Mouse (Mus musculus): ENCODE data around the gene Nav1. TPM values are rescaled to one million over a fixed set of nuclear protein-coding genes. Genes with fewer than 3 reads are reported as not detected.
A peak's percentile ranks its signal among the peaks of the same experiment; 100 is the strongest.

Gene Nav1
- total RNA-seq, 2 experiments from 2014 or later, result 6.2 to 44.1 TPM

GRCm38 (mm10) chr1:135460521-135460920 is 146.6 kb downstream of the Nav1 start:
- no peak for ATAC-seq (ENCODE audit: poor library complexity, severe bottlenecking)

DNA sequence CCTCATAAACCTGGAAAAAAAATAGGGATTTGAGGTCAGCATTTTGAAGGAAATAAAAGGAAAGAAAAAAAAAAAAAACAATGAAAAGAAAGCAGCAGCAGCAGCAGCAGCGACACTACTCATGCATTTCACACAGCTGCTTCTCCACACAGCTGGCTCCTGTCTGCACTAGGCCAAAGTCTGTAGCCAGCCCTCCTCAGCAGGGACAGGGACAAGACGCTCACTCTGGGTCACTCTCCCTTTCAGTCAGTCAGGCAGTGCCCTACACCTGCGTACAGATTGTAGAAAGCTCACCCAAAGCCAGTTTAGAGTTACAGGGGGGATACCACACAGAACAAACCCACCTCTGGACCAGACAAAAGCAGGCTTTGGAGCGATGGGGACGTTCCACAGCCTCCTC is 149.2 kb downstream of the Nav1 start:
- ATAC-seq (ENCODE audit: poor library complexity, severe bottlenecking), result no peak

DNA sequence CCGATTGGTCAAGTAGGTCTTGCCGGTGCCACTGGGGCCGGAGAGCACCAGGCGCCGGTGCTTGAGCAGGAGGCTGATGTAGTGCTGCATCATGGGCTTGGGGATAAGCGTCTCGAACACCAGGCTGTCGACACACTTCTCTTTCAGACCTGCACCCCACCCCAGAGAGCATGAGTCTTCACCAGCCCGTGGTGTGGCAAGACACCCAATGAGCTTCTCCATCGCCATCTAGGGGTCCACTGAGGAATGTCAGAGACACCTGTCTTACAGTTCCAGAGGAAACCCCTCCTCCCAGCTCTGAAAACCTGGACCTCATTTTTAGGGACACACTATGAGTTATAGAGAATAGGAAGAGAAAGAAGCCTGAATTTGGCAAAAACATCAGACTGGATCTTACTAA is 154.8 kb downstream of the Nav1 start:
- ATAC-seq (ENCODE audit: poor library complexity, severe bottlenecking), result peak; percentile 64

- ATAC-seq (ENCODE audit: poor library complexity, severe bottlenecking), result no peak
Measured at GRCm38 (mm10) chr1:135451419-135451818, 155.7 kb downstream of the Nav1 start.

- no peak for ATAC-seq (ENCODE audit: poor library complexity, severe bottlenecking)
Measured at GRCm38 (mm10) chr1:135449876-135450275, 157.2 kb downstream of the Nav1 start.

DNA sequence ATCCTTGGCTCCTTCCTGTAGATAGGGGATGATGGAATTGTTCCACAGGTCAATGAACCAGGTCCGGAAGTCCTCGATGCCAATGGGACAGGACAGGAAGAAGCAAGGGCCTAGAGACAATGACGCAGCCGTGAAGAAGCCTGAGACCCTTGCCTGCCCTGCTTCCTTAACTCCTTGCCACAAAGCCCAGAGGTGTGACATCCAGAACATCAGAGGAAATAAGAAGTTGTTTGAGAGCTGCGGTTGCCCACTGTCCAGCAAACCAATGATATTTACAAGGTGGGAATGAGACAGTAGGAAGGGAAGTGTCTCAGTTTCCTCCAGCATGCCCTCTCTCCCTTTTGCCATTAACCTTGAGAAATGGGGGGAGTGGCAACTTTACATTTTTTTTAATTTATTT is 158.2 kb downstream of the Nav1 start:
- no peak for ATAC-seq (ENCODE audit: poor library complexity, severe bottlenecking)

GRCm38 (mm10) chr1:135443506-135443905 is 163.6 kb downstream of the Nav1 start:
- ATAC-seq (ENCODE audit: poor library complexity, severe bottlenecking), result no peak

- ATAC-seq (ENCODE audit: poor library complexity, severe bottlenecking), result no peak
Measured at GRCm38 (mm10) chr1:135441861-135442260, 165.2 kb downstream of the Nav1 start.

DNA sequence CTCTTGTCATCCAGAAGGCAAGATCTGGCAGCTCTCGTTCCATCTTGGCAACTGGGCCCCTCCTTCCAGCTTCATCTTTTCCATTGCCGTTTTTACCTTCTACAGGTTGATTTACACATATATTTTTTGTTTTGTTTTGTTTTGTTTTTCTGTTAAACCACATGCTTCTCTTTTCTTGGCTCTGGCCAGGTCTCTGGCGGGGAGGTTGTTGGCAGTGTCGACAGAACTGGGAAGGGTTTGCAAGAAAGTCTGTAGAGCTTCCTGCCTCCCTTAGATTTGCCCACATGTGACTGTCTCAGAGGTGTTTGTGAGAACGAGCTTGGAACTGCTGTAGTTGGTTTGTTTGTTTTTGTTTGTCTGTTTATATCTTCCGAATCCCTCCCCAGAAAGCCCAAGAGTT is 166.1 kb downstream of the Nav1 start:
- ATAC-seq (ENCODE audit: poor library complexity, severe bottlenecking), result no peak

- no peak for ATAC-seq (ENCODE audit: poor library complexity, severe bottlenecking)
Measured at GRCm38 (mm10) chr1:135438801-135439200, 168.3 kb downstream of the Nav1 start.

DNA sequence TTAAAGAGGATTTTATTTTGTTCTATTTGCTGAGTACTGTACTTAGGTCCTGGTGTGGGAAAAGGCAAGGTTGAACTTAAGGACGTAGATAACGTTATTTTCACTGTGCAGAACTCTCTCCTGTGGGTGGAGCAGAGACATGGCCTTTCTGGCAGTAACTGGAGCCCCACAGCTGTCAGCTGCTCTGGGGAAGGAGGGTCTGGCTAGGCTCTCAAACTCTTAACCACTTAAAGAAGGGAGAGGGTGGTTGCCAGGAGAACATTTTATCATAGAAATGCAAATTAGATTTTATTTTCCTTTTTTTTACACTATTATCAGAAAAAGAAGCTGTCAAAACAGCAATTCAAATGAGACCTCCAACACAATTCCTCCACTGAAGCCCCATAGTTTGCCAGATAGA is 171.3 kb downstream of the Nav1 start:
- no peak for ATAC-seq (ENCODE audit: poor library complexity, severe bottlenecking)

- ATAC-seq (ENCODE audit: poor library complexity, severe bottlenecking), result no peak
Measured at GRCm38 (mm10) chr1:135430669-135431017, 176.5 kb downstream of the Nav1 start.

DNA sequence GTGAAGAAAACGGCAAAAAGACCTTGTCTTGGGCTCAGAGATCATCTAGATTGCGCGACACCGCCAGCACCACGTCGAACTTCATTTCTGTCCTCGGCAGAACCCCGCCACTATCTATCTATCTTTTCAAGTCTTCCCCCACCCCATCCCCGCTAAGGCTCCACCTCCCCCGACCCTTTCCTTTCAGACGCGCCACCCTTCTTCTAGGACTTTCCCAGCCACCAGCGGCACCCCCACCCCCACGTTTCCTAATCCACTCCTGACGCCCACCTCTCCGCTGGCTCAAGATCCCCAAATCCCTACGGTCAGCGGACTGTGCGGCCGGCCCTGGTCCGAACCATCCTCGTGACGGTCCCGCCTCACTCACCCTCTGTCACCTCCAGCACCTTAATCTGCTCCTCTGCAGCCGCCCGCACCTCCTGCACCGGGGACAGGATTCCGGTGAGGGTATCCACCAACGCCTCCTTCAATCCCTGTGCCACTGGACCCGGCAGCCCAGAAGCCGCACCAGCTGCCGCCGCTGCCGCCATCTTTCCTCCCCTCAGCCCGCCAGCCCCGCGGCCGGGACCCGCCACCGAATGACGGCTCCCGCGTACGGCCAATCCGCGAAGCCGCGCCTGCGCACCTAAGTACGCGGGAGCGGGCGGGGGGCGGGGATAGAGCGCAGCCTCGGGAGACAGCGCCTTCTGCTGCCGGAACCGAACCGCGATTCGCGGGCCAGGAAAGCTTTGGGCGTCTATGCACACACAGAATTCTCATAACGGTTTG is 177.0 kb downstream of the Nav1 start, which contains the start of gene Ipo9:
Gene Ipo9, minus strand, starts transcription at position 599 of the 768 bp plus-strand sequence.
- ATAC-seq (ENCODE audit: poor library complexity, severe bottlenecking), result peak; percentile 94

DNA sequence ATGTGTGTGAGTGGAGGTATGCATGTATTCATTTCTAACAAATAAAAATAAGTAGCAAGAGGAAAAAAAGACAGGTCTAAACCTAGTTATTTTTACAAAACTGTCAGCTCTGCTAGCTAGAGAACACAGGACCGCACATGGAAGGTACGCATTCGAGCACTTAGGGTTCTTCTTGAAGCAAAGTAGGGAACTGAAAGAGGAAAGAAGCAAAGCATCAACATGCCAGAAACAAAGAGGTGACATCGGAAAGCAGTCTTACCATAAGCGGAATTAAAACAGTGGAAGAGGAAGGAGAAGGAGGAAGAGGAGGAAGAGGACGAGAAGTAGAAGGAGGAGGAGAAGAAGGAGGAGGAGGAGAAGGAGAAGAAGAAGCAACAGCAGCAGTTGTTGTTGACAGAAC is 179.7 kb downstream of the Nav1 start:
- ATAC-seq (ENCODE audit: poor library complexity, severe bottlenecking), result no peak

DNA sequence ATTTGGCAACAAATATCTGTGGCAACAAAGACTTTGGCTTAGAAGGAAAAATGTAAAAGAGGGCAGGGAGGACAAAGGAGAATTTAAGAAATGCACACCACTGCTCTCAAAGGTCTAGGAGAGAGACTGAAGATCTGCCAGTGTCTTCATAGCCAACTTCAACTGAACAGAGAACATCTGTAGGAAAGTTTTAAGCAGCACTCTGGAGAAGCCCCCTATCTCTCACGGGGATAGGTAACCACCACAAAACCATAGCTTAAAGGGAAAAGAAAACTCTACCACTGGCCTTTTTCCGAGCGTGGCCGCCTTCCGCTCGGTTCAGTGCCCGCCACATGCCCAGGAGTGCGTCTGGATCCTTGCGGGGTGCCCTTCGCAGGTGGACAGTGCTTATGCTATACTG is 180.4 kb downstream of the Nav1 start:
- no peak for ATAC-seq (ENCODE audit: poor library complexity, severe bottlenecking)

- ATAC-seq (ENCODE audit: poor library complexity, severe bottlenecking), result no peak
Measured at GRCm38 (mm10) chr1:135422772-135423171, 184.3 kb downstream of the Nav1 start.

DNA sequence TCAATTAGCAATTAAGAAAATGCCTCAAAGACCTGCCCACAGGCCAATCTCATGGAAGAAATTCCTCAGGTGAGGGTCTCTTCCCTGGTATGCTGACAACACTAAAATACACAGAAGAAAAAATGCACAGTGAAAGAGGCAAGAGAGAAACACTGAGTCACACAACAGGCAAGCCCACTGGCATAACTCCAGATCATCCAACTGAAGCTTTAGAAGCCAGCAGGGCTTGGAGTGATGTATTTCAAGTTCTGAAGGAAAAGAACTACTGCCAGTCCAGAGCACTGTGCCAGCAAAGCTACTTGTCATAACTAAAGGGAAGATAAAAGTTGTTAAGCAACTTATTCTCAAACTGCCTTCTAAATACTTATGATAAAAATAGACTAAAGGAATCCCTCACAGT is 193.1 kb downstream of the Nav1 start:
- no peak for ATAC-seq (ENCODE audit: poor library complexity, severe bottlenecking)

DNA sequence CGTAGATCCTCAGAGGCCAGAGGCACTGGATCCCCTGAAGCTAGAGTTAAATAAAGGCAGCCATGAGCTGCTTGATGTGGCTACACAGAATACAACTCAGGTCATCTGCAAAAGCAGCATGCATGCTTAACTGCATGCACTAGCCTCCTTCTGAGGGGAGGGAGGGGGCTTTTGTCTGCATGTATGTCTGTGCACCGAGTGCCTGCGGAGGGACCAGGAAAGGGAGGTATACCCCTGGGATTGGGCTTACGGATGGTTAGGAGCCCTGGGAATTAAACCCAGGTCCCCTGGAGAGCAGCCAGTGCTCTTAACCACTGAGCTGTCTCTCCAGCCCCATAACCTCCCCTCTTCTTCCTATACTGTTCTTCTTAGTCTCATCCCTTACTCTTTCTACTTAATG is 195.0 kb downstream of the Nav1 start:
- no peak for ATAC-seq (ENCODE audit: poor library complexity, severe bottlenecking)

GRCm38 (mm10) chr1:135410967-135411366 is 196.1 kb downstream of the Nav1 start:
- ATAC-seq (ENCODE audit: poor library complexity, severe bottlenecking), result peak; percentile 98

GRCm38 (mm10) chr1:135408973-135409372 is 198.1 kb downstream of the Nav1 start:
- no peak for ATAC-seq (ENCODE audit: poor library complexity, severe bottlenecking)

DNA sequence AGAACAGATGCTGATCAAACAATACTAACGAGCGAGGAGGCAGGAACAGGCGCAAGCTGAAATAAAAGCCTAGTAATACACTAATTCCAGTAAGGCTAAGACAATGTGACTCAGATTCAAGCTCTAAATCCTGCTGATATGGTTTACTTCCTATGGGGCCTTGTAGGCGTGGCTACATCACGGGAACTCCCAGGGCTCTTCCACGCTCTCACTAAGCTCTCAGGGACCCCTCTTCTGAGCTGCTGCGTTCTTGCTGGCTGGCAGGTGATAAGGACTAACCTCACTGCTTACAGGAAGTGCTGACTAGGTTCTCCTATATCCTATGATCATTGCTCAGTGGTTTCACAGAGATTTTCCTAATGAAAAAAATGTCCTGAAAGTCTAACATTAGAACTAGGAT is 201.7 kb downstream of the Nav1 start:
- no peak for ATAC-seq (ENCODE audit: poor library complexity, severe bottlenecking)

GRCm38 (mm10) chr1:135401452-135402110 is 205.5 kb downstream of the Nav1 start:
- no peak for ATAC-seq (ENCODE audit: poor library complexity, severe bottlenecking)

DNA sequence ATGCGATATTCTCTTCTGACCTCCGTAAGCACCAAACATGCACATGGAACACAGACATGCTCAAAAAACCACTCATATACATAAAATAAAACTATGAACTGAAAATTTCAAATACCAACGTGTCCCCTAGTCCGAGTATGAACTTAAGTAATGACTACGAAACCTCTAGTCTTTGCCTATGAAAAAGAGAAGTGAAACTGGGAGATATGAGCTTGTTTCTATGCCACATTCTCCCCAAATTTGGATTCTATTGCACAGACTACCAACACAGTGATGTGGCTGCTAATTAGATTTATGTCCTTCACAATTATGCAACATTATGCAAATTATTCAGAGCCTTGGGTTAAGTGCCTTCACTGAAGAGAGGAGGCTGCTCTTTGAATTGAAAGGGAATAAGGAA is 207.6 kb downstream of the Nav1 start:
- peak; percentile 67 for ATAC-seq (ENCODE audit: poor library complexity, severe bottlenecking)

All from megakaryocyte, adult 5-6 weeks (primary cell).